Mouse (Mus musculus): ENCODE measurements at regions not wholly inside any gene's neighbourhood (a gene's known extent, or its start where the extent isn't known, plus 50 kb on each side); places are given as distances from the start of the nearest gene placed in this dataset.

GRCm38 (mm10) chr15:36880602-36881001, 127.0 kb downstream of the Zfp706 start:
- WGBS, result 93% methylated on average over 3 of the region's 3 CpGs
- Histone ChIP-seq H3K4me1 (ENCODE audit: control insufficient read depth, insufficient read depth, insufficient read length, low read length) (peaks cover 60% of the 10 kb centered on the region), H3K27me3 (ENCODE audit: control insufficient read depth, insufficient read depth, low read length) (no peaks in the 10 kb centered on the region), H3K4me3 (ENCODE audit: low read depth, low read length) (no peak overlapping the region), H3K27ac (ENCODE audit: insufficient read depth, low read depth, low read length) (peak overlapping the region; percentile 73), H3K36me3 (ENCODE audit: control insufficient read depth, insufficient read depth, low read length) (no peaks in the 10 kb centered on the region)
- TF ChIP-seq CTCF (IDR thresholded peaks at IDR 0.05; ENCODE audit: extremely low read depth, insufficient read length, insufficient replicate concordance, low read depth, low read length) (no peak), POLR2A (IDR thresholded peaks at IDR 0.05; ENCODE audit: low read depth, low read length) (no peak)

- Histone ChIP-seq H3K27me3 (ENCODE audit: control insufficient read depth, insufficient read depth, low read length) (no peaks in the 10 kb centered on the region), H3K36me3 (ENCODE audit: control insufficient read depth, insufficient read depth, low read length) (no peaks in the 10 kb centered on the region), H3K27ac (ENCODE audit: insufficient read depth, low read depth, low read length) (peak overlapping the region; percentile 69), H3K4me1 (ENCODE audit: control insufficient read depth, insufficient read depth, insufficient read length, low read length) (peaks cover 56% of the 10 kb centered on the region; the same call in 1 of the 2 replicates), H3K4me3 (ENCODE audit: low read depth, low read length) (peak overlapping the region; percentile 42)
- no peak for TF ChIP-seq POLR2A (IDR thresholded peaks at IDR 0.05; ENCODE audit: low read depth, low read length)
- TF ChIP-seq CTCF (IDR thresholded peaks at IDR 0.05; ENCODE audit: extremely low read depth, insufficient read length, insufficient replicate concordance, low read depth, low read length), result no peak
- 62% methylated on average over 7 of the region's 7 CpGs for WGBS
These were observed 128.0 kb downstream of the Zfp706 start for GRCm38 (mm10) chr15:36879587-36879986.

- Histone ChIP-seq H3K36me3 (ENCODE audit: control insufficient read depth, insufficient read depth, low read length) (no peaks in the 10 kb centered on the region), H3K27me3 (ENCODE audit: control insufficient read depth, insufficient read depth, low read length) (no peaks in the 10 kb centered on the region), H3K4me1 (ENCODE audit: control insufficient read depth, insufficient read depth, insufficient read length, low read length) (peaks cover 51% of the 10 kb centered on the region; the same call in 1 of the 2 replicates), H3K27ac (ENCODE audit: insufficient read depth, low read depth, low read length) (peak overlapping the region; percentile 69), H3K4me3 (ENCODE audit: low read depth, low read length) (no peak overlapping the region)
- TF ChIP-seq POLR2A (IDR thresholded peaks at IDR 0.05; ENCODE audit: low read depth, low read length), result no peak
- no peak for TF ChIP-seq CTCF (IDR thresholded peaks at IDR 0.05; ENCODE audit: extremely low read depth, insufficient read length, insufficient replicate concordance, low read depth, low read length)
- 28% methylated on average over 5 of the region's 5 CpGs for WGBS
These were observed 128.6 kb downstream of the Zfp706 start for GRCm38 (mm10) chr15:36878960-36879359.

GRCm38 (mm10) chr15:36878276-36878675, 129.3 kb downstream of the Zfp706 start:
- Histone ChIP-seq H3K27me3 (ENCODE audit: control insufficient read depth, insufficient read depth, low read length) (no peaks in the 10 kb centered on the region), H3K4me3 (ENCODE audit: low read depth, low read length) (no peak overlapping the region), H3K27ac (ENCODE audit: insufficient read depth, low read depth, low read length) (peak overlapping the region; percentile 86), H3K36me3 (ENCODE audit: control insufficient read depth, insufficient read depth, low read length) (no peaks in the 10 kb centered on the region), H3K4me1 (ENCODE audit: control insufficient read depth, insufficient read depth, insufficient read length, low read length) (peaks cover 50% of the 10 kb centered on the region)
- WGBS, result 59% methylated on average over 3 of the region's 3 CpGs
- no peak for TF ChIP-seq POLR2A (IDR thresholded peaks at IDR 0.05; ENCODE audit: low read depth, low read length)
- no peak for TF ChIP-seq CTCF (IDR thresholded peaks at IDR 0.05; ENCODE audit: extremely low read depth, insufficient read length, insufficient replicate concordance, low read depth, low read length)

GRCm38 (mm10) chr15:36877501-36877900, 130.1 kb downstream of the Zfp706 start:
- Histone ChIP-seq H3K36me3 (ENCODE audit: control insufficient read depth, insufficient read depth, low read length) (no peaks in the 10 kb centered on the region), H3K27me3 (ENCODE audit: control insufficient read depth, insufficient read depth, low read length) (no peaks in the 10 kb centered on the region), H3K4me3 (ENCODE audit: low read depth, low read length) (no peak overlapping the region), H3K4me1 (ENCODE audit: control insufficient read depth, insufficient read depth, insufficient read length, low read length) (peaks cover 44% of the 10 kb centered on the region), H3K27ac (ENCODE audit: insufficient read depth, low read depth, low read length) (peak overlapping the region; percentile 86; the same call in 1 of the 2 replicates)
- WGBS, result 74% methylated on average over 7 of the region's 7 CpGs
- TF ChIP-seq CTCF (IDR thresholded peaks at IDR 0.05; ENCODE audit: extremely low read depth, insufficient read length, insufficient replicate concordance, low read depth, low read length) (no peak), POLR2A (IDR thresholded peaks at IDR 0.05; ENCODE audit: low read depth, low read length) (no peak)

- peak overlapping the region; percentile 93 for H3K27ac ChIP-seq (ENCODE audit: insufficient read depth, low read depth, low read length)
These were observed 131.4 kb downstream of the Zfp706 start for GRCm38 (mm10) chr15:36875980-36876778.

GRCm38 (mm10) chr15:36874555-36874954, 133.0 kb downstream of the Zfp706 start:
- Histone ChIP-seq H3K36me3 (ENCODE audit: control insufficient read depth, insufficient read depth, low read length) (no peaks in the 10 kb centered on the region), H3K4me1 (ENCODE audit: control insufficient read depth, insufficient read depth, insufficient read length, low read length) (peaks cover 27% of the 10 kb centered on the region), H3K27me3 (ENCODE audit: control insufficient read depth, insufficient read depth, low read length) (no peaks in the 10 kb centered on the region), H3K4me3 (ENCODE audit: low read depth, low read length) (no peak overlapping the region), H3K27ac (ENCODE audit: insufficient read depth, low read depth, low read length) (no peak overlapping the region)
- WGBS, result 71% methylated on average over 4 of the region's 4 CpGs
- TF ChIP-seq CTCF (IDR thresholded peaks at IDR 0.05; ENCODE audit: extremely low read depth, insufficient read length, insufficient replicate concordance, low read depth, low read length), result no peak
- no peak for TF ChIP-seq POLR2A (IDR thresholded peaks at IDR 0.05; ENCODE audit: low read depth, low read length)

More at GRCm38 (mm10) chr15:36875980-36876778, 131.4 kb downstream of the Zfp706 start:
- no peaks in the 10 kb centered on the region for H3K36me3 ChIP-seq (ENCODE audit: control insufficient read depth, insufficient read depth, low read length)
- TF ChIP-seq POLR2A (IDR thresholded peaks at IDR 0.05; ENCODE audit: low read depth, low read length), result no peak
- peaks cover 37% of the 10 kb centered on the region for H3K4me1 ChIP-seq (ENCODE audit: control insufficient read depth, insufficient read depth, insufficient read length, low read length)
- no peak overlapping the region for H3K4me3 ChIP-seq (ENCODE audit: low read depth, low read length)
- H3K27me3 ChIP-seq (ENCODE audit: control insufficient read depth, insufficient read depth, low read length), result no peaks in the 10 kb centered on the region
- WGBS, result 36% methylated on average over 10 of the region's 10 CpGs
